Mouse (Mus musculus) heart, adult 2 months (tissue): ENCODE results near the gene Chit1.

ENCODE experiments used
- CTCF ChIP-seq: fragments of 200-600 bp; IDR thresholded peaks from 2 replicates; pipeline ENCODE4 v1.8.1; 2022; ENCODE audit warnings: antibody characterized with exemption, mild to moderate bottlenecking, moderate library complexity
- EP300 ChIP-seq: fragments of 200-500 bp; IDR thresholded peaks from 2 replicates; pipeline ENCODE4 v1.6.1; 2011; ENCODE audit warnings: low read depth, low read length, control low read depth; ENCODE audit not compliant: insufficient read depth
- POLR2A ChIP-seq: fragments of 200-500 bp; IDR thresholded peaks from 2 replicates; pipeline ENCODE4 v1.6.1; 2011; ENCODE audit warnings: mild to moderate bottlenecking, low read depth, low read length, control low read depth; ENCODE audit not compliant: insufficient read depth

- TF ChIP-seq CTCF (no peak), EP300 (no peak), POLR2A (no peak)
Measured at GRCm38 (mm10) chr1:134062411-134063085, 48.5 kb upstream of the Chit1 start.
